Mouse (Mus musculus): ENCODE measurements around the gene Vmn2r49.
"Not testable (repeated sequence)": the region's sequence is repeated elsewhere in the genome, so short reads cannot be mapped to it uniquely, and the experiment has no call there.

The Vmn2r49 gene

DNA sequence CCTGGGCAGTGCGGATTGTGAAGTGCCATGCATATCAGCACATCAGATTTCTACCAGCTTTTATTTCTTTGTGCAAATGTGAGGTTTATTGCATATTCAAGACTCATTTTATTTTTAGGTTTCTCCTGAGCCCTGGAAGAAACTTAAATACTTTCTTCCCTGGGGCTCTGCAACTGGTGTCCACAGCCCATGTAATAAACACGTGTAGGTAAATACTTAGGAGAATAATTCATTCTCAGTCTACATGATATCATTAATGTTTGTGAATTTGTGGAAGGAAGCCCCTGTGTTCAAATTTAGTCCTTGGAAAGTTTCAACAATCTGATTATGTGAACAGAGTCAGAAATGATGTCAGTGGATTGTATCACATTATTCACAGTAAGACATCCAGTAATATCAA is at the start of gene Vmn2r49:
Gene Vmn2r49, minus strand, starts transcription at position 101 of the 400 bp plus-strand sequence.
- DNase-seq (ENCODE audit: low read depth, low spot score): not testable (repeated sequence)

DNA sequence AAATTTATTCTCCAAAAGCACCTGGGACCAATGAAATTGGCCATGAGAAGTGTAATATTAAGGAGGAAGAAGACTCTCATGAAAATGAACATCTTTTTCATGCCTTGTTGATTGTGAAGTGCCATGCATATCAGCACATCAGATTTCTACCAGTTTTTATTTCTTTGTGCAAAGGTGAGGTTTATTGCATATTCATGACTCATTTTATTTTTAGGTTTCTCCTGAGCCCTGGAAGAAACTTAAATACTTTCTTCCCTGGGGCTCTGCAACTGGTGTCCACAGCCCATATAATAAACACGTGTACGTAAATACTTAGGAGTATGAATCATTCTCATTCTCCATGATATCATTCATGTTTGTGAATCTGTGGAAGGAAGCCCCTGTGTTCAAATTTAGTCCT is 38.6 kb downstream of the Vmn2r49 start, which contains the start of gene Vmn2r48:
Gene Vmn2r48, minus strand, starts transcription at position 101 of the 400 bp plus-strand sequence.
- DNase-seq (ENCODE audit: low read depth, low spot score): not testable (repeated sequence)

Data from A20 (cell line).